In the genomic region with DNA sequence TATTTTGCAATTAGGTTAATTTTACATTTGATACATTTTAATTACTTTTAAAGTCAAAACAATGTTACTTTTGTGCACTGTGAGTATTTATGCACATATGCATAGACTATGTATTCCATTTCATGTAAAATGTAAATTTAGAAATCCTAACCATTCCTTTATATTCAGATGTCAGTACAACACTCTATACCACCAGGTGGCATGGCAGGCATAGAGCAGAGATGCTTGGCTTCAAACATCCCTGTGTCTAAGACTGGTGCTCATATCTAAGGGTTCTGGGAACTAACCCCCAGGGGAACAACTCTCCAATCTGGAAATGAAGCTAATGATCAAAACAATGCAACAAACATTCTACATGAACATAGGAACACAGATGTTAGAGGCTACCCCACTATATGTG, we compare ENCODE assay signal across 15 mouse cellular contexts. TPM values are rescaled to one million over a fixed set of nuclear protein-coding genes. Genes with fewer than 3 reads are reported as not detected.
DNase-seq lines count a peak whose midpoint lies in the region; ATAC-seq and TF ChIP-seq lines count a peak whose summit lies in the region.
"Had no signal": no experiment of that assay in that cellular context is flagged by ENCODE, and none has a peak within 500 bp of the region (broad histone marks: within the 10 kb centered on the region; RNA-seq: fewer than 3 reads in every experiment).

No protein-coding gene starts in this region.

- no peak overlapping the region for H3K4me2 ChIP-seq in hindbrain, postnatal 0 days (ENCODE audit: low read depth, low read length)
- H3K4me2 ChIP-seq in neural tube, embryonic 12.5 days (replicated peaks) = no peak overlapping the region
- no peak overlapping the region for H3K4me2 ChIP-seq in forebrain, embryonic 14.5 days (ENCODE audit: low read length)
- H3K4me2 ChIP-seq: heart, embryonic 12.5 days; hindbrain, embryonic 15.5 days; limb, embryonic 15.5 days had no signal

- H3K4me3 ChIP-seq in hindbrain, postnatal 0 days (ENCODE audit: low read length) = no peak overlapping the region
- H3K4me3 ChIP-seq in hindbrain, embryonic 10.5 days = no peak overlapping the region
- H3K4me3 ChIP-seq in neural tube, embryonic 12.5 days = no peak overlapping the region
- no peak overlapping the region for H3K4me3 ChIP-seq in forebrain, embryonic 14.5 days (ENCODE audit: low read depth, low read length)
- H3K4me3 ChIP-seq: gastrocnemius, adult 2 months; heart, embryonic 12.5 days; hindbrain, embryonic 15.5 days; limb, embryonic 15.5 days; myocyte had no signal

- H3K36me3 ChIP-seq in hindbrain, postnatal 0 days (ENCODE audit: insufficient read depth, low read length) = no peaks in the 10 kb centered on the region
- no peaks in the 10 kb centered on the region for H3K36me3 ChIP-seq in hindbrain, embryonic 10.5 days
- no peaks in the 10 kb centered on the region for H3K36me3 ChIP-seq in neural tube, embryonic 12.5 days
- no peaks in the 10 kb centered on the region for H3K36me3 ChIP-seq in forebrain, embryonic 14.5 days (ENCODE audit: control insufficient read depth, insufficient read depth, low read length)
- H3K36me3 ChIP-seq: heart, embryonic 12.5 days; hindbrain, embryonic 15.5 days; limb, embryonic 15.5 days had no signal

- H3K9me3 ChIP-seq in hindbrain, postnatal 0 days (ENCODE audit: low read length) = no peaks in the 10 kb centered on the region
- H3K9me3 ChIP-seq in hindbrain, embryonic 10.5 days = no peaks in the 10 kb centered on the region
- H3K9me3 ChIP-seq in neural tube, embryonic 12.5 days = no peaks in the 10 kb centered on the region
- H3K9me3 ChIP-seq in forebrain, embryonic 14.5 days (replicated peaks; ENCODE audit: control insufficient read depth, low read length) = no peaks in the 10 kb centered on the region
- H3K9me3 ChIP-seq: heart, embryonic 12.5 days; hindbrain, embryonic 15.5 days; limb, embryonic 15.5 days had no signal

- no peaks in the 10 kb centered on the region for H3K27me3 ChIP-seq in hindbrain, postnatal 0 days (ENCODE audit: insufficient read depth, low read length)
- no peaks in the 10 kb centered on the region for H3K27me3 ChIP-seq in hindbrain, embryonic 10.5 days (ENCODE audit: insufficient read depth, poor library complexity, severe bottlenecking)
- no peaks in the 10 kb centered on the region for H3K27me3 ChIP-seq in neural tube, embryonic 12.5 days (replicated peaks)
- H3K27me3 ChIP-seq in forebrain, embryonic 14.5 days (replicated peaks; ENCODE audit: control insufficient read depth, insufficient read depth, low read length) = no peaks in the 10 kb centered on the region
- H3K27me3 ChIP-seq: heart, embryonic 12.5 days; hindbrain, embryonic 15.5 days; limb, embryonic 15.5 days had no signal

- H3K4me1 ChIP-seq in hindbrain, postnatal 0 days (ENCODE audit: insufficient read depth, low read length) = no peaks in the 10 kb centered on the region
- peaks cover 4% of the 10 kb centered on the region; the same call in 1 of the 2 replicates for H3K4me1 ChIP-seq in hindbrain, embryonic 10.5 days (replicated peaks)
- H3K4me1 ChIP-seq in neural tube, embryonic 12.5 days = no peaks in the 10 kb centered on the region
- no peaks in the 10 kb centered on the region for H3K4me1 ChIP-seq in forebrain, embryonic 14.5 days (ENCODE audit: control insufficient read depth, insufficient read depth, low read length)
- H3K4me1 ChIP-seq: heart, embryonic 12.5 days; hindbrain, embryonic 15.5 days; limb, embryonic 15.5 days had no signal

- no peak overlapping the region for H3K27ac ChIP-seq in hindbrain, postnatal 0 days
- no peak overlapping the region for H3K27ac ChIP-seq in hindbrain, embryonic 10.5 days
- H3K27ac ChIP-seq in neural tube, embryonic 12.5 days = no peak overlapping the region
- no peak overlapping the region for H3K27ac ChIP-seq in forebrain, embryonic 14.5 days (ENCODE audit: low read depth, low read length)
- H3K27ac ChIP-seq: gastrocnemius, adult 2 months; hindbrain, embryonic 15.5 days; limb, embryonic 15.5 days had no signal

- peak; percentile 57 for TF ChIP-seq CTCF in hindbrain, postnatal 0 days (IDR thresholded peaks at IDR 0.05; ENCODE audit: low read depth)

- H3K9ac ChIP-seq in hindbrain, postnatal 0 days (replicated peaks; ENCODE audit: low read length) = no peak overlapping the region
- no peak overlapping the region for H3K9ac ChIP-seq in neural tube, embryonic 12.5 days
- no peak overlapping the region for H3K9ac ChIP-seq in forebrain, embryonic 14.5 days (ENCODE audit: low read length)
- H3K9ac ChIP-seq: heart, embryonic 12.5 days; hindbrain, embryonic 15.5 days; limb, embryonic 15.5 days had no signal

- ATAC-seq in hindbrain, postnatal 0 days = no peak
- ATAC-seq in neural tube, embryonic 12.5 days (ENCODE audit: low FRiP score, low read depth) = 0 out of 2 replicates have a peak, but pooled peaks have one; percentile 37
- peak; percentile 67; the same call in 1 of the 2 replicates for ATAC-seq in forebrain, embryonic 14.5 days

- DNase-seq in hindbrain, postnatal 0 days (ENCODE audit: low spot score) = peak; percentile 25
- no peak for DNase-seq in hindbrain, embryonic 10.5 days (ENCODE audit: low spot score)
- DNase-seq in neural tube, embryonic 10.5 days (ENCODE audit: extremely low spot score, low spot score) = no peak
- DNase-seq in forebrain, embryonic 14.5 days (ENCODE audit: low spot score) = peak; percentile 22
- no peak for DNase-seq in adrenal gland, postnatal 25 days
- no peak for DNase-seq in ovary, postnatal 36 days (ENCODE audit: low spot score)
- DNase-seq: cerebellum, adult 18-20 months; gastrocnemius, adult 2 months; lung, postnatal 14 days; thymus, postnatal 4 days had no signal

RNA-seq across cellular contexts. Expression of gene Ugt8a, which starts 56.6 kb away (rescaled TPM):
- total RNA-seq in hindbrain, postnatal 0 days (2014; rRNA removed) = 11.1 and 20.6 TPM in 2 replicates
- polyA plus RNA-seq in hindbrain, postnatal 0 days (2015; fragmentation: Nextera tagmentation; extraction: Ambion mirVana) = 6.1 and 8.7 TPM in 2 replicates
- 2.3 and 3.0 TPM in 2 replicates for polyA plus RNA-seq in hindbrain, embryonic 10.5 days (2016; fragmentation: Nextera tagmentation; extraction: Ambion mirVana)
- polyA plus RNA-seq in neural tube, embryonic 12.5 days (2016; fragmentation: Nextera tagmentation; extraction: Ambion mirVana) = 3.7 and 4.1 TPM in 2 replicates
- polyA plus RNA-seq in forebrain, embryonic 14.5 days (2014; fragmentation: Nextera tagmentation; extraction: Ambion mirVana) = 3.3 and 3.5 TPM in 2 replicates
- total RNA-seq in adrenal gland, postnatal 25 days (2021) = not detected in 2 replicates
- polyA plus RNA-seq: myocyte had no signal

Comparison
In these comparisons a context has a peak if more than half of its experiments do, and no peak if none do; other contexts are left out.
1. DNase-seq: peak in hindbrain, postnatal 0 days (single experiment) and forebrain, embryonic 14.5 days (single experiment); none in hindbrain, embryonic 10.5 days (single experiment), neural tube, embryonic 10.5 days (single experiment), adrenal gland, postnatal 25 days (single experiment) and ovary, postnatal 36 days (single experiment).